Mouse (Mus musculus) kidney, postnatal 4 days (tissue): ENCODE measurements at regions not wholly inside any gene's neighbourhood (a gene's known extent, or its start where the extent isn't known, plus 50 kb on each side); places are given as distances from the start of the nearest gene placed in this dataset.
"Not testable (repeated sequence)": the region's sequence is repeated elsewhere in the genome, so short reads cannot be mapped to it uniquely, and the experiment has no call there.

Experiments
- DNase-seq, 2 experiments: peaks; one replicate each; pipeline ENCODE4 v3.0.0; 2021; ENCODE audit warnings: mixed read lengths in 2 of 2

DNA sequence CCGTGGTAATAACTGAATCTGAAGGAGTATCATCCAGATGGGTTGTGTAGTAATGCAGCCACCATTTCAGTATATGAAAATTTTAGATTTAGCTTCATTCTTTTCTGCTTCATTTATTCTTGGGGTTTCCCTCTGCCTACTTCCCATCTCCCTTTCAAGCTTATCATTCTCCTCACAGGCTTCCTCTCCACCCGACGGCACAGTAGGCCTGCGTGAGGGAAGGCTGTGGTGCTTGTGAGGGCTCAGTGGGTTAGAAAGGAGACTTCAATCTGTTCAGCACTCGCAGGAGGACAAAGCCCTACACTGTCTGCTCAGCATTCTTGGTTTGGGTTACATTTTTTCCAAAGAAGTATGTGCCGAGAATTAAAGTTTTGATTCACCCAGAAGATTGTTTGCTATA lies 493.0 kb upstream of the Olfr1507 start:
- DNase-seq, result not testable (repeated sequence)

DNA sequence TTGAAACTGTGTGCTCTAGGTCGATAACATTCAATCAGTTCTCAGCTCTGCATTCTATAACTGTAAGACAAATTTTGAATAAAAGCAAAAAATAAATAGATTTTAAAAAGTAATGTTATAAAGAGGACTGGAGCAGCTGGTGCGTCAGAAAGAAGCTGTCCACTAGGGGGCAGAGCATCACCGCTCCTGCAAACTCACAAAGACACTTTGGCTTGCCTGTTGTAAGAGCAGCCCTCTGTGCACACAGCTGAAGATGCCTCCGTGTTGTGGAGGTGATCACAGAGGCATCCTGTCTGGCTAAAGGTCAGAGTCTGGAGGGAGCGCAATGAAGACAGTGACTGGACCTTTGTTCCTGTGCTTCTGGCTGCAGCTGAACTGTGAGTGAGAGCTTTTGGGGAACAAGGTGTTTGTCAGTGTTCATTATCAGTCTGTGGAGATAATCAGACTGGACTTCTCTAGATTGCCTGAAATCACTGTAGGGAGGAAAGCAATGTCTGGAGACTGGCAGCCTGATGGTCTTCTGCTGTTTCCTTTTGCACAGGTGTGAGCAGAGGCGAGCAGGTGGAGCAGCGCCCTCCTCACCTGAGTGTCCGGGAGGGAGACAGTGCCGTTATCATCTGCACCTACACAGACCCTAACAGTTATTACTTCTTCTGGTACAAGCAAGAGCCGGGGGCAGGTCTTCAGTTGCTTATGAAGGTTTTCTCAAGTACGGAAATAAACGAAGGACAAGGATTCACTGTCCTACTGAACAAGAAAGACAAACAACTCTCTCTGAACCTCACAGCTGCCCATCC lies 476.9 kb upstream of the Olfr1507 start:
- not testable (repeated sequence) for DNase-seq

GRCm38 (mm10) chr14:52962110-52962509 lies 466.6 kb upstream of the Olfr1507 start:
- DNase-seq, result not testable (repeated sequence)

DNA sequence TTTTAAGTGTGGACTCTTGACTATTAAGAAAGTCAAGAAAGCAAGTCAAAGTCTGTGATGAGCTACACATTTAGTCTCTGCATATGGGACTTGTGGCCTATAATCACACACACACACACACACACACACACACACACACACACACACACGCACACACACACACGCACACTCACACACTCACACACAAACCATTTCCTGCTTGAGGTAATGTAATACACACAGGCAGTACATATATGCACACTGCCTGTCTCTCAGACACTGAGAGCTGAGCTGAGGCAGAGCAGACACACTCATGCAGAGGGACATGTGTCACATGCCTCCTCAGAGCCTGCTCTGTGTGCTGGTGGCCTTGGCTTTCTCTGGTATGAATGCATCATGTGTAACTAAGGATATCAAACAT lies 461.0 kb upstream of the Olfr1507 start:
- not testable (repeated sequence) for DNase-seq

- DNase-seq, result not testable (repeated sequence)
Measured at GRCm38 (mm10) chr14:52944925-52945324, 449.4 kb upstream of the Olfr1507 start.

DNA sequence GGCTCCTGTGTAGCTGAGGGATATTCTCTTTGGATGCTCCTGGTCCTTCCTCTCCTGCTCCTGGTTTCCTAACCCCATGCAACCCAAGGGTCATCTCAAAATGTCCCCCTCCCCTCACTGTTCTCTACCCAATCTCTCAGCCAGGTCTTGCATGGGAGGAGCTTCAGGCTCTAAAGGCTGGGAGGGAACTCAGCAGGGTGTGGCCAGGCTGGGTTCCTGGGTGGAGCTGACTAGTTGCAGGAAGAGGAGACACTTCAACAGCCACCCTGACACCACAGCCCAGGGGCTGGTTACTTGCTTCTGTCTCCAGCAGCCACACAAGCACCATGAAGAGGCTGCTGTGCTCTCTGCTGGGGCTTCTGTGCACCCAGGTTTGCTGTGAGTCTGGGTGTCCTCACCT lies 446.9 kb upstream of the Olfr1507 start:
- not testable (repeated sequence) for DNase-seq

- not testable (repeated sequence) for DNase-seq
Measured at GRCm38 (mm10) chr14:52941747-52942146, 446.2 kb upstream of the Olfr1507 start.

GRCm38 (mm10) chr14:52920138-52920537 lies 424.6 kb upstream of the Olfr1507 start:
- not testable (repeated sequence) for DNase-seq

DNA sequence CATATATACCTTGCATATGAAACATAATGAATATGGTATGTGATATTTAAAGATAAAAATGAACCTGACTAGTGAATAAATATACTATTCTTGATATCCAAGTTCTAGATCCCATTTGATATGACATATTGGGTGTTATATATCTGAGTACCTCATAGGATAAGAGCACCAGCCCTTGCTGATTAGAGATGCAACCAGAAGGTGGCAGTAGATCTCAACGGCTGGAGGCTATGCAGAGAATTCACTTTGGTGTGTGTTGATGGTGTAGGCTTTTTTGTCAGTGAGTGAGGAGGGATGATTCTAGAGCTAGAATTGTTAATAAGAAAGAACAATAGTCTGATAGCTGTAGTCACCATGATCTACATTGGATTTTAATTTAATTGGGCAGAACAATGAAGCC lies 418.3 kb upstream of the Olfr1507 start:
- DNase-seq, result not testable (repeated sequence)

DNA sequence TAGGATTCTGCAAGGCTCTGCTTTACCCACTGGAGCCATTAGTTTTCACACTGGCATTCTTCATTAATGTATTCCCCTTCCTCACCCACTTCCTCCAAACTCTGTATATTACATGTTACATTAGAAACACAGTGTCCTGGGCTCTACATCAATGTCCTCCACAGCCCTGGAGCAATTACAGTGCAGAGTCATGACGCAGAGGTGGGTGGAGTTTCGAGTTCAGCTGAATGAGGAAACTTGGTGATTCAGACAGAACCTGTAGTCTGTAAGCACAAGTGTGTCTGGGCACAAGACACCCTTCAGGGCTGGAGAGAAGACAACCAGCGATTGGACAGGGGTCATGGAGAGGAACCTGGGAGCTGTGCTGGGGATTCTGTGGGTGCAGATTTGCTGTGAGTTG lies 404.1 kb upstream of the Olfr1507 start:
- DNase-seq, result not testable (repeated sequence)

DNA sequence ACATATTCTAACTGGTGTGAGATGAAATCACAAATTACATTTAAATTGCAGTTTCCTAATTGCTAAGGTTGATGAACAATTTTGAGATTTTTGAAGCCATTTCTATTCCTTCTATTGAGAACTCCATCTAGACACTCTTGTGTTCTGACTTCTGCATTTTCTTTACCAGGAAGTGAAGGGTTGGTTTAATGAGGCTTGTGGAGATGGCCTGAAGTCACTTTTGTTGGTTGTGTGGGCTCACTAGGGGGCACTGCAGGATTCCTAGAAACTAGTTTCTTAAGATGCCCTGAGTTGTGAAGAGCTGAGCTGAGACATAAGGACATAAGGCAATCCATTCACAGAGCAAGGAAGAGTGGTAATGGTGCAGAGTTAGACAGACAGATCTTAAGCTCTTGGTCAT lies 402.8 kb upstream of the Olfr1507 start:
- not testable (repeated sequence) for DNase-seq

- not testable (repeated sequence) for DNase-seq
Measured at GRCm38 (mm10) chr14:52879978-52880377, 384.4 kb upstream of the Olfr1507 start.

DNA sequence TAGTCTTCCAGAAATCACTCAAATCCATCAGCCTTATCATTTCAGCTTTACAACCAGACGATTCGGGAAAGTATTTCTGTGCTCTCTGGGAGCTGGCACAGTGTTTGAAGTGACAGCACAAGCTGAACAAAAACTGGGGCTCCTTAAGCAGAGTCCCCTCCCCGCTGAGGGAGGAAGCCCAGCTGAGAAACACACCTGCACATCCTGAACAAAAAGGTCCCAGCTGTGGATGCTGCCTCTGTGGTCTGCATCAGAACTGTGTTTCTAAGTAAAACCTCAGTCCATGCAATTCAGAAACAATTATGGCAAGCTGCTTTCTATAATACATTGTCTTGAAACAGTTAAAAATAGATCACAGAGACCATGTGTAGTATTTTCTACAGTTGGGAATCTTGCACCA lies 368.3 kb upstream of the Olfr1507 start:
- not testable (repeated sequence) for DNase-seq

DNA sequence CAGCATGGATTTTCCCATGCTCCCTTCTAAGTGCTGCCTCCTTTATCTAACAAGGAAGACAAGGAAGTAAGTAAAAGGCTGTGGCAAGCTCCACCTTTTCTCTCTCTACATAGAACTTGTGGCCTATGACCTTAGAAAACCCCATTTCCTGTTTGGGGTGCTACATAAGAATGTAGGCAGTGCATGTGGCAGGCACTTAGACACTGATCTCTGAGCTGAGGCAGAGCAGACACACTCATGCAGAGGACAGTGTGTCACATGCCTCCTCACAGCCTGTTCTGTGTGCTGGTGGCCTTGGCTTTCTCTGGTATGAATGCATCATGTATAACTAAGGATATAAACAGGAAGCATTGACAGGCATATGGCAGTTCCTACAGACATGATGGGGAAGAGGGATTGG lies 367.6 kb upstream of the Olfr1507 start:
- DNase-seq, result not testable (repeated sequence)

- not testable (repeated sequence) for DNase-seq
Measured at GRCm38 (mm10) chr14:52862491-52862890, 366.9 kb upstream of the Olfr1507 start.

GRCm38 (mm10) chr14:52855339-52855738 lies 359.8 kb upstream of the Olfr1507 start:
- not testable (repeated sequence) for DNase-seq

GRCm38 (mm10) chr14:52853598-52853997 lies 358.0 kb upstream of the Olfr1507 start:
- not testable (repeated sequence) for DNase-seq

DNA sequence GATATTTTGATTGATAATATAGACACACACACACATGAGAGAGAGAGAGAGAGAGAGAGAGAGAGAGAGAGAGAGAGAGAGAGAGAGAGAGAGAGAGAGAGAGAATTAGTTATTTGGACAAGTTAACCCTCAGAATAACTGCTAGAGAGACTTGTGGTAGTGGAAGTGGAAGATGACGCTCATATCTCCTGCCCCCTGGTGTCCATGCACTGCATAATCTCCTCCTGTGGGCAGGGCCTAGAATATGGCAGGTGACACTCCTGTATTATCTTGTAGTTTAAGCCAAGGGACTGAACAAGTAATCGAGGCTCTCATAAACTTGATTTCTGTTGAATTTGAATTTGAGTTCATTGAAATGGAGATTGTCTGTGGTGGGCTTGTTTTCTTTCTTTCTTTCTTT lies 352.4 kb upstream of the Olfr1507 start:
- not testable (repeated sequence) for DNase-seq

GRCm38 (mm10) chr14:52824005-52824404 lies 328.5 kb upstream of the Olfr1507 start:
- DNase-seq, result not testable (repeated sequence)

GRCm38 (mm10) chr14:52821617-52822016 lies 326.1 kb upstream of the Olfr1507 start:
- not testable (repeated sequence) for DNase-seq

- DNase-seq, result not testable (repeated sequence)
Measured at GRCm38 (mm10) chr14:52811128-52811415, 315.5 kb upstream of the Olfr1507 start.

- DNase-seq, result peak; percentile 74 to 76
Measured at GRCm38 (mm10) chr14:52810275-52811127, 315.0 kb upstream of the Olfr1507 start.

DNA sequence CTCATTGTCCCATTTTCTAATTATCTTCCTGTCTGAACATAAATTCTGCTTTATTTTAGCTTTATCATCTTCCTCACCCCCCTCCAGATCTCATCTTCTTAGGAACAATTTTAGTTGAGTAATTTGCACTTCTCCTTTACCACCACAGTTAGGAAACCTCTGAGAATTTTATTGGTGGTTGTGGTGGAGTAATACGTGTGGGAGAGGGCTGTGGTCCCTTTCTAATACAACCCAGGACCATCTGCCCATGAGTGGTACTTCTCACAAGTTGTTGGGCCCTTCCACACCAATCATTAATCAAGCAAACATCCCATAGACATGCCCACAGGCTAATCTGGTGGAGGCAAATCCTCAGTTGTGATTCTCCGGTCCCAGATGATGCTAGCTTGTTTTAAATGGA lies 306.2 kb upstream of the Olfr1507 start:
- DNase-seq, result not testable (repeated sequence)

GRCm38 (mm10) chr14:52792600-52792999 lies 297.1 kb upstream of the Olfr1507 start:
- DNase-seq, result not testable (repeated sequence)
